Mouse (Mus musculus): Measurements from ENCODE around the gene Scn3b. TPM values are rescaled to one million over a fixed set of nuclear protein-coding genes. Genes with fewer than 3 reads are reported as not detected.

Gene Scn3b
- polyA plus RNA-seq, 1 experiment = 7.2 TPM

DNA sequence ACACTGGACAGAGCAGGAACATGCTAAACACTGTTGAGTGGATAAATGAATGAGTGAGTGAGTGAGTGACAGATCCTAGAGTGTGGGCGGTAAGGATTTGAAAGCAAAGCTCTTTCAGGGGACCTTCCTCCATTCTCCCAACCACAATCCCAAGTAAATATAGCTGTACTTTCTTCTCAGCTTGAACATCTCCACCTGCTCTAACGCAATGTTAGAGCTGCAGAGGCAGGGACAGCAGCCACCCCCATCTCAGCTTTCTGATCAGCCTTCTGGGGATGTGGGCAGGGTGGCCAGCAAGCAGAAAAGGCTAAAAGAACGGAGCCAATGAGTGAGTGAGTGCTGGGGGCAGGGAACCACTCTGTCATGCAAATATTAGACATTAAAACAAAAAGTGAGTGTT lies 38.0 kb upstream of the Scn3b start:
- peaks cover 4% of the 10 kb centered on the region; the same call in 1 of the 2 replicates for H3K9me3 ChIP-seq (replicated peaks; ENCODE audit: control insufficient read depth, insufficient read depth, low read length, poor library complexity, severe bottlenecking)
- H3K27ac ChIP-seq (ENCODE audit: insufficient read depth, low read length) = no peak overlapping the region
- TF ChIP-seq POLR2A (IDR thresholded peaks at IDR 0.05; ENCODE audit: insufficient read depth, low read length) = no peak
- TF ChIP-seq EP300 (IDR thresholded peaks at IDR 0.05; ENCODE audit: insufficient read depth, low read depth, low read length) = no peak
- TF ChIP-seq CTCF (IDR thresholded peaks at IDR 0.05; ENCODE audit: low read depth, low read length) = no peak
- no peaks in the 10 kb centered on the region for H3K27me3 ChIP-seq (ENCODE audit: control insufficient read depth, insufficient read depth, low read length, poor library complexity, severe bottlenecking)
- no peak overlapping the region for H3K4me3 ChIP-seq (ENCODE audit: low read depth, low read length)
- no peak overlapping the region for H3K9ac ChIP-seq (ENCODE audit: low read depth, poor library complexity, severe bottlenecking)
- peaks cover 32% of the 10 kb centered on the region for H3K36me3 ChIP-seq (ENCODE audit: control insufficient read depth, insufficient read depth, low read length, poor library complexity, severe bottlenecking)
- peaks cover 7% of the 10 kb centered on the region for H3K4me1 ChIP-seq (ENCODE audit: control insufficient read depth, insufficient read depth, low read length)

DNA sequence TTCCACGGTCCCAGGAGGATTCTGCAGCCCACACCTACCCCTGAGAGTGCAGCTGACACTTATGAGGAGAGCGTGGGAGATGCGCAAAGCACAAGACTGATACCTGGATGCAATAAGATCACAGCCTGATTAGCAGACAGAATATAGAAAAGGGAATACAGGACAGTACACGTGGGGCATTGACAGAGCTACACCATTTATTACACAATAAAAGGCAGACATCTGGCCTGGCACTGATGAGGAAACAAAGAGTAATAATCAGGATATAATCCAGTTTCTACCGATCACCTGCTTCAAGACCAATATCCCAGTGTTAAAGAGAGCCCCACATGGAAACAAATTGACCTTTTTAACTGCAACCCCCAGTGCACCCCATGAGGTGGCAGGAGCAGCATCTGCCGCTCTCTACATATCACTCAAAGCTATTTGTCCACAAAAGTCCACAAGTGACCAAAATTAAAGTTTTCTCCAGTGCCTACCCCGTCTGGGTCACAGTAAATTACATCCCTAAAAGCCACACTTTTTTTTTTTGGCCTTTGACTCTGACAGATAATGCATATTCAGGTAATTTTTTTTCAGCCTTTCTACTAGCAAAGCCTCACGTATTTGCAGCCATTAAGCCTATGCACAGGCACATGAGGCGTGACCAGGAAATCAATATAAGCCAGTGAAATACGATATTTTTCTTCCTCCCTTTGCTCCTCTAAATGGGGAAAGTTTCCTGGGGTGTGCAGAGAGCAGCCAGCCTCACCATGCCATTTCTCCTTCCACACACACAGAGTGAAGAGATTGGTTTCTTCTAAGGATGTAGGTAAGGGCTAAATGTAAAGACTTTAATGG lies 34.6 kb upstream of the Scn3b start:
- Histone ChIP-seq H3K9ac (ENCODE audit: low read depth, poor library complexity, severe bottlenecking) (no peak overlapping the region), H3K27ac (ENCODE audit: insufficient read depth, low read length) (0 out of 2 replicates have a peak overlapping the region, but pooled peaks have one; percentile 25), H3K9me3 (replicated peaks; ENCODE audit: control insufficient read depth, insufficient read depth, low read length, poor library complexity, severe bottlenecking) (peaks cover 4% of the 10 kb centered on the region; the same call in 1 of the 2 replicates), H3K27me3 (ENCODE audit: control insufficient read depth, insufficient read depth, low read length, poor library complexity, severe bottlenecking) (no peaks in the 10 kb centered on the region), H3K36me3 (ENCODE audit: control insufficient read depth, insufficient read depth, low read length, poor library complexity, severe bottlenecking) (peaks cover 27% of the 10 kb centered on the region), H3K4me3 (ENCODE audit: low read depth, low read length) (no peak overlapping the region), H3K4me1 (ENCODE audit: control insufficient read depth, insufficient read depth, low read length) (peaks cover under 1% of the 10 kb centered on the region)
- TF ChIP-seq POLR2A (IDR thresholded peaks at IDR 0.05; ENCODE audit: insufficient read depth, low read length) = no peak
- TF ChIP-seq EP300 (IDR thresholded peaks at IDR 0.05; ENCODE audit: insufficient read depth, low read depth, low read length) = no peak
- TF ChIP-seq CTCF (IDR thresholded peaks at IDR 0.05; ENCODE audit: low read depth, low read length) = no peak

DNA sequence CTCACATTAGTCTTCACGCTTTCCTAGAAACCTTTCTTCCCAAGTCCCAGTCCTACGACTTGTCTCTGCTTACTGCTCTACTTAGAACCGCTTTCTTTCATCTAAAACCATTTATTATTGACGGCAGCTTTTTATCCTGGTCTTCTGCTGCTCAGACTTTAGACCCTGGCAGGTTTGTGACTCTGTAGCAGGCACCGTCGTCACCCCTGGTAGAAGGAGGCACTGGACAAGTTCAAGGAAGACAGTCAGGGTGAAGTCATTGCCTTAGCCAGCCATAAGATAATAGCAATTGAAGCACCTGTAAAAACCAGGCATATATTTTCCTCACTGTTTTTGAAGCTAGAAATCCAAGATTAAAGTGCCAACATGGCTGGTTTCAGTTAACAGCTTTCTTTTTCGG lies 33.8 kb upstream of the Scn3b start:
- no peak for TF ChIP-seq EP300 (IDR thresholded peaks at IDR 0.05; ENCODE audit: insufficient read depth, low read depth, low read length)
- no peak for TF ChIP-seq POLR2A (IDR thresholded peaks at IDR 0.05; ENCODE audit: insufficient read depth, low read length)
- 0 out of 2 replicates have a peak overlapping the region, but pooled peaks have one; percentile 25 for H3K27ac ChIP-seq (ENCODE audit: insufficient read depth, low read length)

DNA sequence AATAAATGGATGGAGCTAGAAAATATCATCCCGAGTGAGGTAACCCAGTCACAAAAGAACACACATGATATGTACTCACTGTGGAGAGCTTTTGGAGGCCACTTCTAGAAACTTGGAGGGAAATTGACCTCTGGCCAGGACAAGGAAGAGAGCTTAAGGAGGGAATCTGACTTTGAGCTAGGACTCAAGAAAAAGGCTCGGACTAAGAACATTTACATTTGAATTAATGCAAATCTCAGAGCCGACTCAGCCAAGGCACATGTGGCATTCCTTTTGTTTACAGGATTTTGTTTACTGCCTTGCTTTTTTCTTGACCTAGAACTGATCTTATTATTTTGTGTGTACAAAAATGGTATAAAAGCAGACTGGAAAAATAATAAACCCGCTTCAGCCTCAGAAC lies 29.3 kb upstream of the Scn3b start:
- no peaks in the 10 kb centered on the region for H3K4me1 ChIP-seq (ENCODE audit: control insufficient read depth, insufficient read depth, low read length)
- H3K27ac ChIP-seq (ENCODE audit: insufficient read depth, low read length) = peak overlapping the region; percentile 99
- no peaks in the 10 kb centered on the region for H3K27me3 ChIP-seq (ENCODE audit: control insufficient read depth, insufficient read depth, low read length, poor library complexity, severe bottlenecking)
- H3K9me3 ChIP-seq (replicated peaks; ENCODE audit: control insufficient read depth, insufficient read depth, low read length, poor library complexity, severe bottlenecking) = no peaks in the 10 kb centered on the region
- peak overlapping the region; percentile 81 for H3K9ac ChIP-seq (ENCODE audit: low read depth, poor library complexity, severe bottlenecking)
- H3K4me3 ChIP-seq (ENCODE audit: low read depth, low read length) = peak overlapping the region; percentile 56; the same call in 1 of the 2 replicates
- peak; percentile 14 for TF ChIP-seq POLR2A (IDR thresholded peaks at IDR 0.05; ENCODE audit: insufficient read depth, low read length)
- no peak for TF ChIP-seq EP300 (IDR thresholded peaks at IDR 0.05; ENCODE audit: insufficient read depth, low read depth, low read length)
- peaks cover 13% of the 10 kb centered on the region for H3K36me3 ChIP-seq (ENCODE audit: control insufficient read depth, insufficient read depth, low read length, poor library complexity, severe bottlenecking)

More for the DNA sequence above, 33.8 kb upstream of the Scn3b start:
- H3K36me3 ChIP-seq (ENCODE audit: control insufficient read depth, insufficient read depth, low read length, poor library complexity, severe bottlenecking) = peaks cover 25% of the 10 kb centered on the region
- H3K9me3 ChIP-seq (replicated peaks; ENCODE audit: control insufficient read depth, insufficient read depth, low read length, poor library complexity, severe bottlenecking) = peaks cover 4% of the 10 kb centered on the region; the same call in 1 of the 2 replicates
- H3K4me3 ChIP-seq (ENCODE audit: low read depth, low read length) = no peak overlapping the region
- H3K9ac ChIP-seq (ENCODE audit: low read depth, poor library complexity, severe bottlenecking) = no peak overlapping the region
- no peaks in the 10 kb centered on the region for H3K27me3 ChIP-seq (ENCODE audit: control insufficient read depth, insufficient read depth, low read length, poor library complexity, severe bottlenecking)
- no peaks in the 10 kb centered on the region for H3K4me1 ChIP-seq (ENCODE audit: control insufficient read depth, insufficient read depth, low read length)

DNA sequence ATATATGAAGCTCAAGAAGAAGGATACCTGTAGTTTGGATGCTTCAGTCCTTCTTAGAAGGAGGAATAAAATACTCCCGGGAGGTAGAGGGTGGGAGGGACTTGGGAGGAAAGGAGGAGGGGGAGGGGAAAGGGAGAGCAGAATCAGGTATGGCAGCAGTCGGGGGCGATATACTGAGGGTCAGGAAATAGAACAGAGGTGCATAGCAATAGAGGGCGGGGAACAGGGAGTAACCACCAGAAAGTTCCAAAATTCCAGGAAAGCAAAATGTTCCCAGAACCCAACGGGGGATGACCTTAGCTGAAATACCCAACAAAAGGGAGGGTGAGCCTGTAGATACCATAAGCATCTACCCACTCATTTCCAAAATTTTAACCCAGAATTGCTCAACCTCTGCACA lies 28.7 kb upstream of the Scn3b start:
- peak overlapping the region; percentile 99 for H3K27ac ChIP-seq (ENCODE audit: insufficient read depth, low read length)
- H3K27me3 ChIP-seq (ENCODE audit: control insufficient read depth, insufficient read depth, low read length, poor library complexity, severe bottlenecking) = no peaks in the 10 kb centered on the region
- peak overlapping the region; percentile 81 for H3K9ac ChIP-seq (ENCODE audit: low read depth, poor library complexity, severe bottlenecking)
- H3K9me3 ChIP-seq (replicated peaks; ENCODE audit: control insufficient read depth, insufficient read depth, low read length, poor library complexity, severe bottlenecking) = no peaks in the 10 kb centered on the region
- H3K36me3 ChIP-seq (ENCODE audit: control insufficient read depth, insufficient read depth, low read length, poor library complexity, severe bottlenecking) = peaks cover 9% of the 10 kb centered on the region; the same call in 1 of the 2 replicates
- TF ChIP-seq POLR2A (IDR thresholded peaks at IDR 0.05; ENCODE audit: insufficient read depth, low read length) (no peak), EP300 (IDR thresholded peaks at IDR 0.05; ENCODE audit: insufficient read depth, low read depth, low read length) (peak; percentile 95)
- H3K4me3 ChIP-seq (ENCODE audit: low read depth, low read length) = peak overlapping the region; percentile 62
- no peaks in the 10 kb centered on the region for H3K4me1 ChIP-seq (ENCODE audit: control insufficient read depth, insufficient read depth, low read length)

DNA sequence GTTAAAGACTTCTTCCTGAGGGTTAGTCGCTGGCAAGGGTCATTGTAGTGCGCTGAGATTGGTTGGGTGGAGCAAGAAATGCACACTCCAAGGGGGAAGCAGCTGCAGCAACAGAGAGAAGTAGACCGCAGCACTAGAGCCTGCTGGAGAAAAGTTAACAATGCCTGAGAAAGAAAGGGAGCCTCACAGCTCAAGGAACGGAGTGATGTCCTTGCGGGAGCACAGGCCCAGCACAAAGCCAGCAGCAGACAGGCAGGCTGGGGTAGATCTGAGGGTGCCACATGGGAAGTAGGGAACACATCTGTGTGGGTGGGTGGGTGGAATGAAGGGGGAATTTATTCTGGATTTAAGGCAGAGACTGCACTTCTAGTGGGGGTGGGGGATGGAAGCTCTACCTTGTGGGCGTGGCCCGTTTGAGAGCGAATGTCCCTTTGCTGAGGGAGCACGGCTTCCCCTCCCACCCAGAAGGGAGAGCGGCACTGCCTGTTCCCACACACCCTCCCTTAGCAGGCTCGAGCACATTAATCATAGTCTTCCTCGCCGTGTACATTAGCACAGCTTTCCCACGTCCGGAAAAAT lies 27.7 kb upstream of the Scn3b start:
- no peak for TF ChIP-seq POLR2A (IDR thresholded peaks at IDR 0.05; ENCODE audit: insufficient read depth, low read length)
- TF ChIP-seq EP300 (IDR thresholded peaks at IDR 0.05; ENCODE audit: insufficient read depth, low read depth, low read length) = peak; percentile 66
- TF ChIP-seq CTCF (IDR thresholded peaks at IDR 0.05; ENCODE audit: low read depth, low read length) = no peak
- H3K27ac ChIP-seq (ENCODE audit: insufficient read depth, low read length) = peak overlapping the region; percentile 99

More for the DNA sequence above, 27.7 kb upstream of the Scn3b start:
- Histone ChIP-seq H3K36me3 (ENCODE audit: control insufficient read depth, insufficient read depth, low read length, poor library complexity, severe bottlenecking) (no peaks in the 10 kb centered on the region; the same call in 1 of the 2 replicates), H3K9me3 (replicated peaks; ENCODE audit: control insufficient read depth, insufficient read depth, low read length, poor library complexity, severe bottlenecking) (no peaks in the 10 kb centered on the region), H3K4me3 (ENCODE audit: low read depth, low read length) (peak overlapping the region; percentile 60), H3K9ac (ENCODE audit: low read depth, poor library complexity, severe bottlenecking) (peak overlapping the region; percentile 17), H3K4me1 (ENCODE audit: control insufficient read depth, insufficient read depth, low read length) (no peaks in the 10 kb centered on the region), H3K27me3 (ENCODE audit: control insufficient read depth, insufficient read depth, low read length, poor library complexity, severe bottlenecking) (no peaks in the 10 kb centered on the region)
